Mouse (Mus musculus) forebrain, postnatal 0 days (tissue): ENCODE measurements at regions not wholly inside any gene's neighbourhood (a gene's known extent, or its start where the extent isn't known, plus 50 kb on each side); places are given as distances from the start of the nearest gene placed in this dataset.

Experiments used
- ATAC-seq: fragments of 200-750 bp; cut with Nextera tagmentation; 2 replicates; pipeline ENCODE4 v1.8.0; 2017; ENCODE audit warnings: mild to moderate bottlenecking, moderate library complexity
- DNase-seq: peaks from one replicate; pipeline ENCODE4 v3.0.0-alpha.2; 2015
- H3K27ac ChIP-seq: fragments of 300-500 bp; sonication (generic); 2 replicates; pipeline ENCODE4 v1.5.1; 2014; ENCODE audit warnings: low read depth, mild to moderate bottlenecking, antibody characterized with exemption, low read length, moderate library complexity, mixed read lengths
- H3K27me3 ChIP-seq: fragments of 300-500 bp; sonication (generic); 2 replicates; pipeline ENCODE4 v1.6.1; 2014; ENCODE audit warnings: mild to moderate bottlenecking, low read length, mixed read lengths; ENCODE audit not compliant: insufficient read depth
- H3K36me3 ChIP-seq: fragments of 300-500 bp; sonication (generic); 2 replicates; pipeline ENCODE4 v1.6.1; 2014; ENCODE audit warnings: mild to moderate bottlenecking, moderate library complexity; ENCODE audit not compliant: insufficient read depth
- H3K4me1 ChIP-seq: fragments of 300-500 bp; sonication (generic); 2 replicates; pipeline ENCODE4 v1.6.1; 2014; ENCODE audit warnings: antibody characterized with exemption; ENCODE audit not compliant: insufficient read depth
- H3K4me2 ChIP-seq: fragments of 300-500 bp; sonication (generic); 2 replicates; pipeline ENCODE4 v1.6.1; 2014; ENCODE audit warnings: low read depth, mild to moderate bottlenecking, moderate library complexity
- H3K4me3 ChIP-seq: fragments of 300-500 bp; sonication (generic); 2 replicates; pipeline ENCODE4 v1.5.1; 2014; ENCODE audit warnings: low read depth, low read length, mixed read lengths
- H3K9ac ChIP-seq: fragments of 300-500 bp; sonication (generic); 2 replicates; pipeline ENCODE4 v1.6.1; 2014; ENCODE audit warnings: mild to moderate bottlenecking
- H3K9me3 ChIP-seq: fragments of 300-500 bp; sonication (generic); 2 replicates; pipeline ENCODE4 v1.6.1; 2016; ENCODE audit warnings: low read length
- CTCF ChIP-seq: sonication (generic); IDR thresholded peaks from 2 replicates; pipeline ENCODE4 v1.5.1; 2016; ENCODE audit warnings: antibody characterized with exemption, control low read depth, low read depth
- WGBS: fragments of 180-500 bp; shearing (Covaris S2); extraction: QIAGEN DNeasy Blood & Tissue Kit; methylation state at CpG from one replicate; pipeline ENCODE4 v1.1.7; 2014; 5-methylcytosine and 5-hydroxymethylcytosine counted together

DNA sequence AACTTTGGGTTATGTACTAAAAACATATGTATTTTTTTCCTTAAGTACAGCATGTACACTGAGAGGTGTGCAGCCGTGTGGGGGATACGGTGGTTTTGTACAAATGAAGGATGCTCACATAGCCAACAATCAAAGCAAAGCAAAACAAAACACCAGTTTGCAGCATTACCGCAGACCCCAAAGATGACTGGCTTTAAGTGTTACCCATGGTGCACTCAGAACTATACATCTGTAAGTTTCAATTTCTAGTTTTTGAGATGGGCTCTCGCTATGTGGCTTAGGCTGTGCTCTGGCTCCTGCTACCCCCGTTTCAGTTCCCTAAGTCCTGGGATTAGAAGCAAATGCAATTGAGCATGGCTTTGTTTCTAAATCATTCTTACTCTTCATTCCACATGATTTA, 89.4 kb upstream of the Tet2 start:
- no peak for TF ChIP-seq CTCF
- 84% methylated on average over 5 of the region's 5 CpGs for WGBS

DNA sequence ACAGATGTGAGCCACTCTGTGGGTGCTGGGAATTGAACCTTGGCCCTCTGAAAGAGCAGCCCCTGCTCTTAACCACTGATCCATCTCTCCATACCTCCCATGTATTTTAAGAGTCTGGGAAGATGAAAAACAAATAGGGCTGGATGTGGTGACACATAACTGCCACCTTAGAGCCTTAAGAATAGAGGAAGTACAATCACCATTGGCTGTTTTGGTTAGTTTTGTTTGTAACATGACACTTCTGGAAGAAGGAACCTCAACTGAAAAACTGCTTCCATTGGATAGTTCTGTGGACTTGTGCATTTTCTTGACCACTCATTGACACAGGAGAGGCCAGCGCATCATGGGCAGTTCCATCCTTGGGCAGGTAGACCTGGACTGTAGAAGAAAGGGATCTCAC, 100.7 kb upstream of the Tet2 start:
- Histone ChIP-seq H3K4me2 (no peak overlapping the region), H3K27ac (no peak overlapping the region), H3K9ac (no peak overlapping the region), H3K27me3 (no peaks in the 10 kb centered on the region), H3K4me3 (no peak overlapping the region), H3K4me1 (no peaks in the 10 kb centered on the region), H3K36me3 (no peaks in the 10 kb centered on the region), H3K9me3 (no peaks in the 10 kb centered on the region)
- DNase-seq (no peak), ATAC-seq (no peak)
- 100% methylated on average over 1 of the region's 1 CpGs for WGBS
- no peak for TF ChIP-seq CTCF

More for the DNA sequence above, 89.4 kb upstream of the Tet2 start:
- H3K4me2 ChIP-seq, result no peak overlapping the region
- no peaks in the 10 kb centered on the region for H3K9me3 ChIP-seq
- no peak for DNase-seq
- H3K4me3 ChIP-seq, result no peak overlapping the region
- no peak overlapping the region for H3K9ac ChIP-seq
- no peak for ATAC-seq
- no peak overlapping the region for H3K27ac ChIP-seq
- H3K4me1 ChIP-seq, result no peaks in the 10 kb centered on the region
- H3K36me3 ChIP-seq, result no peaks in the 10 kb centered on the region
- no peaks in the 10 kb centered on the region for H3K27me3 ChIP-seq

DNA sequence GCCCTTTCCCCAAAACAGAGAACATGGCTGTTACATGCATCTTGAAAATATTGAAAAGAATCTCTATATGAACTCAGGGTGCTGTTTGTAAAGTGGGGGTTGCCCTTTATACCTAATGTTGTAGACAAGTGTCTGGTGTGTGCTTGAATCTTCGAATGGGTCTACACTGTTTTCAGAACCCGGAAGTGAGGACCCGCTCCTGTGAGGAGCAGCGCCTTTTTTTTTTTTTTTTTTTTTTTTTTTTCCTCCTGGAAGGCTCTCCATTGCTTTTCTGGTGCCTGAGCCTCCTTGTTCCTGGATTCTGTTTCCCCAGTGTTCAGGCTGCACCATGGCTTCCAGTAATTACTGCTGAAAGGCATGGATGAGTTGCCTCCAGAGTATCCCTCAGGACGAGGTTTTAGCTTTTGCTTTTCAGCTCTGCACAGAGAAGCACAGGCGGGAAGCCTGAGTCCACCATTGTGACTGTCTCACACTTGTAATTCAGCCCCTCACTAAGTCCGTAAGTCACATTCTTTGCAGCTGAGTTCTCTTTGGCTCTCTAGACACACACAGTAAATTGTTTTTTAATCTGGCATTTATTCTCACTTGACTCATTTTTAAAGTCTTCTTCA, 101.6 kb upstream of the Tet2 start:
- no peak; the same call in 1 of the 2 replicates for ATAC-seq
- WGBS, result 33% methylated on average over 7 of the region's 7 CpGs
- no peak overlapping the region for H3K4me2 ChIP-seq
- no peaks in the 10 kb centered on the region for H3K27me3 ChIP-seq
- no peak overlapping the region for H3K9ac ChIP-seq
- no peak overlapping the region for H3K27ac ChIP-seq
- H3K36me3 ChIP-seq, result no peaks in the 10 kb centered on the region
- peak; percentile 34 for DNase-seq
- H3K9me3 ChIP-seq, result no peaks in the 10 kb centered on the region
- no peak for TF ChIP-seq CTCF
- no peaks in the 10 kb centered on the region for H3K4me1 ChIP-seq
- H3K4me3 ChIP-seq, result no peak overlapping the region

DNA sequence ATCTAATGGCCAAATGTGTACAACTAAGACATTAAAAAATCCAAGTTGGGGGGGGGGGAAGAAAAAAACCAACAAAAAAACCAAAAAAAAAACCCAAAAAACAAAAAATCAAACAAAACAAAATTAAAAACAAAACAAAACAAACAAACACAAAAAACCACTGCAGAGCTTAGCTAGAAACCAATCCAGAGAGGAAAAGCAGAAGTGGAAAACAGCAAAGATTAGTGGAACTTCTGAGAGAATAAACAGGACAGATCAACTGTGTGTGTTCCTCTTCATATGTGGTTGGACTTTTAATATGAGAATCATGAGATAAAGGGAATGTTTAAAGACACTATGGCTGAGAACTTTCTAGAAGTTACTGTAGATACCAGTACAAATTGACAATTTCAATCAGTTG, 105.1 kb upstream of the Tet2 start:
- DNase-seq (no peak), ATAC-seq (no peak)
- Histone ChIP-seq H3K9me3 (no peaks in the 10 kb centered on the region), H3K4me2 (no peak overlapping the region), H3K27ac (no peak overlapping the region), H3K4me3 (no peak overlapping the region), H3K4me1 (no peaks in the 10 kb centered on the region), H3K9ac (no peak overlapping the region), H3K27me3 (no peaks in the 10 kb centered on the region), H3K36me3 (no peaks in the 10 kb centered on the region)
- no peak for TF ChIP-seq CTCF

DNA sequence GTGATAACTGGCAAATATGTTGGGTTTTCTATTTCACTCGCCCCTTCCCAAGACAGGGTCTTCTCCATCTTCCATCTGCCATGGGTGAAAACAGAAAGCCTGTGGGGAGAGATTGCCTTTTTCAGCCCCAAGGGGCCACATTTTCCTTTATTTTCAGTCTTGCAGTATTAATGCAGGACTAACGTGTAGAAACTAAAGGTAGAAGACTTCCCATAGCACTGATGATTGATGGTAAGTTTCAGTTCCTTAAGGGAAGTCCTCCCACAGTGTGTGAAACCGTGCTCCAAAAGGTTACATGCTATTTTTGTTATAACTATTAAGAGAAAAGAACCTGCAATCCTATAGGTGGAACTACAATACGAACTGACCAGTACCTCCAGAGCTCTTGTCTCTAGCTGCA, 107.1 kb upstream of the Tet2 start:
- Histone ChIP-seq H3K4me2 (no peak overlapping the region), H3K4me1 (no peaks in the 10 kb centered on the region), H3K9ac (no peak overlapping the region), H3K9me3 (no peaks in the 10 kb centered on the region), H3K27ac (no peak overlapping the region), H3K27me3 (no peaks in the 10 kb centered on the region), H3K4me3 (no peak overlapping the region), H3K36me3 (no peaks in the 10 kb centered on the region)
- DNase-seq (no peak), ATAC-seq (no peak)
- TF ChIP-seq CTCF, result no peak
- WGBS, result 87% methylated on average over 4 of the region's 4 CpGs

DNA sequence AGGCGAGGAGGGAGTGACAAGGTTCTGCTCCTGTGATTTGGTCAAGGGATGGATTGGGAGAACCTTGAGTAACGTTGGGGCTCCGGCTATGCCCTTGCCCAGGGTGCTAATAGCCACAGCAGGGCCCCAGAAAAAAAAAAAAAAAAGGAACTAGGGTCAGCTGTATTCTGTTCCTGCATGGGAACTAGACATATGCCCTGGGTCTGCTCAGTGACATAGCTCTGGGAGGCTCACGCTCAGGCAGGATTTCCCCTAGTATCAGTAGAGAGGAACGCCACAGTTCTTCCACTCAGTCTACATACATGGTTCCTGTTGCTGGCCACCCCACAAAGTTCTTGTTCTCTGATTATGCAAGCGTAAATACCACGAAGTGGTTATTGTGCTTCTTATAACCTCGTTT, 114.8 kb upstream of the Tet2 start:
- WGBS, result 83% methylated on average over 8 of the region's 8 CpGs
- no peak for ATAC-seq
- no peaks in the 10 kb centered on the region for H3K27me3 ChIP-seq

DNA sequence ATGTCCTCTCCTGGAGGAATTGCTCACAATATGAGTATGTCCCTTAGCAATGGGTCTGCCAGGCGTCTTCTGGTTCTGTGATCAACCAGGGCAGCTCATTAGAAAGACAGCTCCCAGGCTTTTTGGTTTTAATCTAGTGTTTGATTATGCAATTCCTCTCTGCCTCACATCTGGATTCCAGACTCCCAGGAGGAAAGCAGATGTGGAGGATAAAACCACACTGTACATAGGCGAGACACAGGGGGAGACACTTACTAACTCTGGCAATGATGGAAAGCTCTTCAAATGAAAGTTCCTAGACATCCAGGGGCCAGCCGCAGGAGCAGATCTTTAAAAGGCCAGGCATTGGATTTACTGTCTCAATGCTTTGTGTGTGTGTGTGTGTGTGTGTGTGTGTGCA, 116.4 kb upstream of the Tet2 start:
- H3K4me1 ChIP-seq, result no peaks in the 10 kb centered on the region
- no peaks in the 10 kb centered on the region for H3K36me3 ChIP-seq
- no peak overlapping the region for H3K27ac ChIP-seq
- no peaks in the 10 kb centered on the region for H3K9me3 ChIP-seq
- no peaks in the 10 kb centered on the region for H3K27me3 ChIP-seq
- no peak for TF ChIP-seq CTCF
- H3K4me2 ChIP-seq, result no peak overlapping the region
- DNase-seq, result no peak
- no peak overlapping the region for H3K4me3 ChIP-seq
- WGBS, result 80% methylated on average over 3 of the region's 3 CpGs
- no peak overlapping the region for H3K9ac ChIP-seq
- ATAC-seq, result peak; percentile 16; the same call in 1 of the 2 replicates

More for the DNA sequence above, 114.8 kb upstream of the Tet2 start:
- no peak overlapping the region for H3K4me3 ChIP-seq
- no peak overlapping the region for H3K27ac ChIP-seq
- no peaks in the 10 kb centered on the region for H3K4me1 ChIP-seq
- no peaks in the 10 kb centered on the region for H3K36me3 ChIP-seq
- TF ChIP-seq CTCF, result no peak
- H3K4me2 ChIP-seq, result no peak overlapping the region
- DNase-seq, result no peak
- no peaks in the 10 kb centered on the region for H3K9me3 ChIP-seq
- no peak overlapping the region for H3K9ac ChIP-seq

DNA sequence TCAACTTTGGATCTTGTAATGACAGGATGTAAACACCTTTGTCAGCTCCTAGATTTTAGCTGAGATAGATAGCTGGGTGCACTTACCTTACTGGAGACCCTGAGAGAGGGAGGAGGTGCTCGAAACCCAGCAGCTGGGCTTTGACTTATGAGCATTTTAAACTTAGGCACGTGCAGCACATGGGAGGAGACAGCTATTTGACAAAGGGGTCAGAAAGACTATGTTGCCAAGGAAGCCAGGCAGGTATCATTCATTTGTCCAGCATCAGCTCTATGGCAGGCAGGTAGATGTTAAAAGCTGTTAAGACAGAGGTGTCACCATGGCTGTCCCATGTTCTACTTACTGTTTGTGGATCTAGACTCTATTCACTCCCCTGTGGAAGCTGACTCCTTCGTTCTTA, 120.0 kb upstream of the Tet2 start:
- no peak for TF ChIP-seq CTCF
- Histone ChIP-seq H3K4me3 (no peak overlapping the region), H3K36me3 (no peaks in the 10 kb centered on the region), H3K4me2 (no peak overlapping the region), H3K9ac (no peak overlapping the region), H3K27me3 (no peaks in the 10 kb centered on the region), H3K27ac (no peak overlapping the region), H3K9me3 (no peaks in the 10 kb centered on the region), H3K4me1 (no peaks in the 10 kb centered on the region)
- 86% methylated on average over 3 of the region's 3 CpGs for WGBS
- ATAC-seq (no peak), DNase-seq (no peak)
